Mouse (Mus musculus): ENCODE data around the gene Adamts17.

GRCm38 (mm10) chr7:66801785-66802184 lies 37.8 kb upstream of the Adamts17 start:
- TF ChIP-seq GATA1 (IDR thresholded peaks at IDR 0.05; ENCODE audit: low read length), result no peak
- TF ChIP-seq TAL1 (IDR thresholded peaks at IDR 0.05; ENCODE audit: low read length), result no peak
